Mouse (Mus musculus): ENCODE data around the gene Grpel1.

DNA sequence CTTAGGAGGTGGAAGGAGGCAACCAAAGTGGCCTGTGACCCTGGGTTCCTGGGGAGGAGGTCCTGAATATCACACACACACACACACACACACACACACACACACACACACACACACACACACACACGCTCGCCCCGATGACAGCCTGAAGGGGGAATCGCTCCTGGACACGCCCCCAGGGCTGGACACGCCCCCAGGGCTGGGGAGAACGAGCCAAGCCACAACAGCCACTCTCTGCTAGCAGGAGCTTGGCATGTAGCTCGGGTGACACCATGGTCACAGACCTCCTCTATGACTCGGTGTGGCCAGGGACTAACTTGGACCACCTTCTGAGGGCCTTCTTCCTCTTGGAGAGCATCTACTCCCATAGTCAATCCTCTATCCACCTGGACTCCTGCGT is 13.7 kb upstream of the Grpel1 start:
- TF ChIP-seq CTCF (IDR thresholded peaks at IDR 0.05; ENCODE audit: low read depth, low read length) = no peak
- no peak for TF ChIP-seq POLR2A (IDR thresholded peaks at IDR 0.05; ENCODE audit: extremely low read depth, insufficient read depth, low read length)

All from liver, adult 2 months (tissue).